Mouse (Mus musculus) midbrain, embryonic 14.5 days (tissue): ENCODE data around the gene Ttc28. TPM values are rescaled to one million over a fixed set of nuclear protein-coding genes. Genes with fewer than 3 reads are reported as not detected.
A peak's percentile ranks its signal among the peaks of the same experiment; 100 is the strongest.

Source experiments
- ATAC-seq: fragments of 200-750 bp; cut with Nextera tagmentation; 2 replicates; pipeline ENCODE4 v1.8.0; 2017; ENCODE audit warnings: moderate number of reproducible peaks, moderate library complexity; ENCODE audit not compliant: low FRiP score, low TSS enrichment
- DNase-seq: peaks from one replicate; pipeline ENCODE4 v3.0.0-alpha.2; 2015
- H3K27ac ChIP-seq: fragments of 300-500 bp; sonication (generic); replicated peaks from 2 replicates; pipeline ENCODE4 v1.5.1; 2014; ENCODE audit warnings: mild to moderate bottlenecking, low read depth, low read length, moderate library complexity
- H3K27me3 ChIP-seq: fragments of 300-500 bp; sonication (generic); 2 replicates; pipeline ENCODE4 v1.6.1; 2014; ENCODE audit warnings: low read length, control low read depth, mixed read lengths; ENCODE audit not compliant: control insufficient read depth, insufficient read depth
- H3K36me3 ChIP-seq: fragments of 300-500 bp; sonication (generic); 2 replicates; pipeline ENCODE4 v1.6.1; 2014; ENCODE audit warnings: low read length, control low read depth; ENCODE audit not compliant: control insufficient read depth, insufficient read depth
- H3K4me1 ChIP-seq: fragments of 300-500 bp; sonication (generic); 2 replicates; pipeline ENCODE4 v1.6.1; 2014; ENCODE audit warnings: mild to moderate bottlenecking, antibody characterized with exemption, low read length, control low read depth; ENCODE audit not compliant: control insufficient read depth, insufficient read depth
- H3K4me2 ChIP-seq: fragments of 300-500 bp; sonication (generic); 2 replicates; pipeline ENCODE4 v1.6.1; 2014; ENCODE audit warnings: mild to moderate bottlenecking, low read length, moderate library complexity
- H3K4me3 ChIP-seq: fragments of 300-500 bp; sonication (generic); replicated peaks from 2 replicates; pipeline ENCODE4 v1.5.1; 2014; ENCODE audit warnings: low read depth, low read length
- H3K9ac ChIP-seq: fragments of 300-500 bp; sonication (generic); replicated peaks from 2 replicates; pipeline ENCODE4 v1.6.1; 2014; ENCODE audit warnings: mild to moderate bottlenecking, low read length, moderate library complexity
- H3K9me3 ChIP-seq: fragments of 300-500 bp; sonication (generic); 2 replicates; pipeline ENCODE4 v1.6.1; 2016; ENCODE audit warnings: low read length, control low read depth, mixed read lengths; ENCODE audit not compliant: control insufficient read depth
- WGBS: fragments of 180-500 bp; shearing (Covaris S2); extraction: QIAGEN DNeasy Blood & Tissue Kit; methylation state at CpG from one replicate; pipeline ENCODE4 v1.1.7; 2014; 5-methylcytosine and 5-hydroxymethylcytosine counted together
- polyA plus RNA-seq: library from polyadenylated mRNA; unstranded; fragments of >200 nt; fragmentation: Nextera tagmentation; extraction: Ambion mirVana; gene quantifications from 2 replicates; pipeline ENCODE4 v1.2.1, GENCODE M21; 2014

Gene Ttc28
- polyA plus RNA-seq, 1 experiment from 2014 or later: 30.9 TPM

DNA sequence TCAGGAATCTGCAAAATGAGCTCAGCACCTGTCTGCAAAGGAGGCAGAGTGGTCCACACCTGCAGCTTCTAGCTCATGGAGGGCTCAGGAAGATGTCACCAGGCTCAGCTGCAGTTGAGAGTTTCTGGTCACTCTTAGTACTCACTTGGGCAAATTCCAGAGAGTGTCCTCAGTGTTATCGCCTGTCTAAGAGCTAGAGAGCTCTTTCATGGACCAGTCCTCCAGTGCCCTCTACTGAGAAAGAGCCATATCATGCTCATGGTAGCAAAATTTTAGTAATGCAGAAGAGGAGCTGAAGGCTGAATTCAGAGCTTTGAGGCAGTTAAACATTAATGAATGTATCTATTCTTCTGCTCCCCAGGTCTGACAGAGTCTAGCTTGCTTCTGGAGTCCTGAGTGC is 43.7 kb downstream of the Ttc28 start:
- Histone ChIP-seq H3K9ac (no peak overlapping the region), H3K4me3 (no peak overlapping the region), H3K36me3 (no peaks in the 10 kb centered on the region), H3K4me2 (no peak overlapping the region), H3K27me3 (no peaks in the 10 kb centered on the region), H3K27ac (no peak overlapping the region), H3K9me3 (no peaks in the 10 kb centered on the region), H3K4me1 (no peaks in the 10 kb centered on the region)
- ATAC-seq (no peak), DNase-seq (peak; percentile 56)
- WGBS: 25% methylated on average over 1 of the region's 1 CpGs

- Histone ChIP-seq H3K4me3 (no peak overlapping the region), H3K4me2 (no peak overlapping the region), H3K4me1 (no peaks in the 10 kb centered on the region), H3K9ac (no peak overlapping the region), H3K36me3 (no peaks in the 10 kb centered on the region), H3K27ac (no peak overlapping the region), H3K27me3 (no peaks in the 10 kb centered on the region), H3K9me3 (no peaks in the 10 kb centered on the region)
- DNase-seq (no peak), ATAC-seq (no peak)
- 95% methylated on average over 3 of the region's 3 CpGs for whole genome bisulfite sequencing
These were observed 45.0 kb downstream of the Ttc28 start for GRCm38 (mm10) chr5:110924636-110925035.

GRCm38 (mm10) chr5:110925804-110926203 is 46.2 kb downstream of the Ttc28 start:
- H3K4me1 ChIP-seq: no peaks in the 10 kb centered on the region
- DNase-seq (no peak), ATAC-seq (no peak)
- H3K4me3 ChIP-seq: no peak overlapping the region
- no peak overlapping the region for H3K9ac ChIP-seq
- no peaks in the 10 kb centered on the region for H3K9me3 ChIP-seq
- H3K27me3 ChIP-seq: no peaks in the 10 kb centered on the region
- no peak overlapping the region for H3K27ac ChIP-seq
- H3K36me3 ChIP-seq: no peaks in the 10 kb centered on the region
- no peak overlapping the region for H3K4me2 ChIP-seq
- 94% methylated on average over 5 of the region's 5 CpGs for WGBS

GRCm38 (mm10) chr5:110928289-110928688 is 48.7 kb downstream of the Ttc28 start:
- WGBS: 81% methylated on average over 3 of the region's 3 CpGs
- H3K9ac ChIP-seq: no peak overlapping the region
- H3K9me3 ChIP-seq: no peaks in the 10 kb centered on the region
- DNase-seq (no peak), ATAC-seq (no peak)
- H3K4me1 ChIP-seq: no peaks in the 10 kb centered on the region
- H3K27me3 ChIP-seq: no peaks in the 10 kb centered on the region
- H3K27ac ChIP-seq: no peak overlapping the region
- H3K4me2 ChIP-seq: no peak overlapping the region
- H3K4me3 ChIP-seq: no peak overlapping the region
- no peaks in the 10 kb centered on the region for H3K36me3 ChIP-seq

GRCm38 (mm10) chr5:110929306-110929705 is 49.7 kb downstream of the Ttc28 start:
- no peaks in the 10 kb centered on the region for H3K9me3 ChIP-seq
- no peaks in the 10 kb centered on the region for H3K36me3 ChIP-seq
- no peak overlapping the region for H3K4me3 ChIP-seq
- H3K27me3 ChIP-seq: no peaks in the 10 kb centered on the region
- H3K4me1 ChIP-seq: no peaks in the 10 kb centered on the region
- no peak overlapping the region for H3K27ac ChIP-seq
- WGBS: 84% methylated on average over 4 of the region's 4 CpGs
- no peak overlapping the region for H3K9ac ChIP-seq
- no peak for DNase-seq
- no peak for ATAC-seq
- no peak overlapping the region for H3K4me2 ChIP-seq

- H3K9ac ChIP-seq: no peak overlapping the region
- 29% methylated on average over 5 of the region's 5 CpGs for WGBS
- no peaks in the 10 kb centered on the region for H3K9me3 ChIP-seq
- no peak overlapping the region for H3K4me2 ChIP-seq
- no peaks in the 10 kb centered on the region for H3K27me3 ChIP-seq
- no peak for ATAC-seq
- DNase-seq: no peak
- no peak overlapping the region for H3K27ac ChIP-seq
- H3K36me3 ChIP-seq: no peaks in the 10 kb centered on the region
- H3K4me3 ChIP-seq: no peak overlapping the region
- H3K4me1 ChIP-seq: no peaks in the 10 kb centered on the region
These were observed 57.0 kb downstream of the Ttc28 start for GRCm38 (mm10) chr5:110936606-110937005.

GRCm38 (mm10) chr5:110944326-110944725 is 64.7 kb downstream of the Ttc28 start:
- Histone ChIP-seq H3K27me3 (no peaks in the 10 kb centered on the region), H3K4me2 (no peak overlapping the region), H3K4me3 (no peak overlapping the region), H3K9me3 (no peaks in the 10 kb centered on the region), H3K27ac (no peak overlapping the region), H3K9ac (no peak overlapping the region), H3K4me1 (peaks cover 11% of the 10 kb centered on the region; the same call in 1 of the 2 replicates), H3K36me3 (no peaks in the 10 kb centered on the region)
- WGBS: 86% methylated on average over 8 of the region's 8 CpGs
- no peak for ATAC-seq
- DNase-seq: no peak

GRCm38 (mm10) chr5:110948476-110949399 is 69.1 kb downstream of the Ttc28 start:
- no peaks in the 10 kb centered on the region for H3K27me3 ChIP-seq
- no peak overlapping the region for H3K9ac ChIP-seq
- ATAC-seq: peak; percentile 58
- DNase-seq: peak; percentile 74
- H3K4me1 ChIP-seq: peaks cover 11% of the 10 kb centered on the region; the same call in 1 of the 2 replicates
- H3K4me3 ChIP-seq: no peak overlapping the region
- H3K4me2 ChIP-seq: peak overlapping the region; percentile 6; the same call in 1 of the 2 replicates
- no peaks in the 10 kb centered on the region for H3K9me3 ChIP-seq
- peak overlapping the region; percentile 58; the same call in 1 of the 2 replicates for H3K27ac ChIP-seq
- H3K36me3 ChIP-seq: no peaks in the 10 kb centered on the region
- 47% methylated on average over 12 of the region's 12 CpGs for WGBS

DNA sequence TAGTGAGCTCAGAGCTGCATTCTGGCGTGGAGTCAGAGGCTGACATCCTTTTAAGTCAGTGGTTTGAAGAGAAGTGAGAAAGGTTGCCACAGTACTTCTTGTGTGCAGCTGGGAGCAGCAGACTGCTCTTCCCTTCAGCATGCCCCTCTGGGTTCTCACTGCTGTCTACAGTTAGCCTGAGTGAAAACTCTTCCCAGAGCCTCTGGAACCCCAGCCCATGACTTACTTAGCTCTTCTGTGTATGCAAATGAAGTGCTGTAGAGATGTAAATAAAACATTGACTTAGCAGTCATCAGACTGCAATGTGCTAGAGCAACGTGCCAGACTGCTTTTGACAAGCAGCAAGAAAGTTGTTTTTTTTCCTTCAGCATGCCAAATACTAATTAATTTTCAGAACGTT is 70.2 kb downstream of the Ttc28 start:
- ATAC-seq: no peak
- H3K9me3 ChIP-seq: no peaks in the 10 kb centered on the region
- WGBS: 59% methylated on average over 3 of the region's 3 CpGs

More for the DNA sequence above, 70.2 kb downstream of the Ttc28 start:
- H3K9ac ChIP-seq: no peak overlapping the region
- no peak for DNase-seq
- no peak overlapping the region for H3K4me3 ChIP-seq
- H3K4me1 ChIP-seq: peaks cover 11% of the 10 kb centered on the region; the same call in 1 of the 2 replicates
- H3K36me3 ChIP-seq: no peaks in the 10 kb centered on the region
- H3K4me2 ChIP-seq: no peak overlapping the region
- H3K27me3 ChIP-seq: no peaks in the 10 kb centered on the region
- no peak overlapping the region for H3K27ac ChIP-seq
